Mouse (Mus musculus) megakaryocyte progenitor cell, adult 5-6 weeks (primary cell): ENCODE results near the gene Vamp9. TPM values are rescaled to one million over a fixed set of nuclear protein-coding genes. Genes with fewer than 3 reads are reported as not detected.

Experiments
- total RNA-seq, 2 experiments: library from RNA; stranded (forward) in 1 of 2; stranded (reverse) in 1 of 2; fragments of 157-497, 149-512 nt in 1 of 2; fragments of 200-1000 nt in 1 of 2; gene quantifications; 2 replicates each; pipeline versions ENCODE4 v1.2.3 to v1.2.4; 2015 to 2017

The Vamp9 gene
- total RNA-seq, 2 experiments from 2014 or later = not detected

Other genes with a start within 250 kb of the Vamp9 start
- gene Rasgef1b, start 177.2 kb upstream of the Vamp9 start, total RNA-seq (2015) = 0.83 and 1.8 TPM in 2 replicates
- gene Rasgef1b, start 177.2 kb upstream of the Vamp9 start, total RNA-seq (2017) = 1.9 and 2.2 TPM in 2 replicates
- gene Hnrnpd, start 72.7 kb downstream of the Vamp9 start, total RNA-seq (2015) = 378 and 387 TPM in 2 replicates
- 92.7 and 143 TPM in 2 replicates for gene Hnrnpd, start 72.7 kb downstream of the Vamp9 start, total RNA-seq (2017)
- 0.98 and 1.2 TPM in 2 replicates for gene 4930524J08Rik, start 72.8 kb downstream of the Vamp9 start, total RNA-seq (2015)
- 1.9 TPM in 1 of 2 replicates, not detected in the other for gene 4930524J08Rik, start 72.8 kb downstream of the Vamp9 start, total RNA-seq (2017)
- gene Hnrnpdl, start 133.4 kb downstream of the Vamp9 start, total RNA-seq (2015) = 283 and 299 TPM in 2 replicates
- 415 and 496 TPM in 2 replicates for gene Hnrnpdl, start 133.4 kb downstream of the Vamp9 start, total RNA-seq (2017)
- gene Enoph1, start 133.7 kb downstream of the Vamp9 start, total RNA-seq (2015) = 46.5 and 46.8 TPM in 2 replicates
- gene Enoph1, start 133.7 kb downstream of the Vamp9 start, total RNA-seq (2017) = 45.9 and 47.4 TPM in 2 replicates